Mouse (Mus musculus) midbrain, embryonic 13.5 days (tissue): ENCODE results near the gene Rad9b. TPM values are rescaled to one million over a fixed set of nuclear protein-coding genes. Genes with fewer than 3 reads are reported as not detected.

ENCODE experiments used
- ATAC-seq: fragments of 200-750 bp; cut with Nextera tagmentation; 2 replicates; pipeline ENCODE4 v1.8.0; 2017; ENCODE audit warnings: mild to moderate bottlenecking, moderate TSS enrichment, moderate library complexity
- H3K27ac ChIP-seq: fragments of 300-500 bp; sonication (generic); 2 replicates; pipeline ENCODE4 v1.5.1; 2015; ENCODE audit warnings: inconsistent platforms, mild to moderate bottlenecking, moderate library complexity
- H3K27me3 ChIP-seq: fragments of 300-500 bp; sonication (generic); 2 replicates; pipeline ENCODE4 v1.6.1; 2015; ENCODE audit warnings: mild to moderate bottlenecking, inconsistent platforms
- H3K36me3 ChIP-seq: fragments of 300-500 bp; sonication (generic); 2 replicates; pipeline ENCODE4 v1.6.1; 2015; ENCODE audit warnings: mild to moderate bottlenecking, inconsistent platforms
- H3K4me1 ChIP-seq: fragments of 300-500 bp; sonication (generic); replicated peaks from 2 replicates; pipeline ENCODE4 v1.6.1; 2015; ENCODE audit warnings: inconsistent platforms
- H3K4me2 ChIP-seq: fragments of 300-500 bp; sonication (generic); replicated peaks from 2 replicates; pipeline ENCODE4 v1.6.1; 2015; ENCODE audit warnings: moderate library complexity, mild to moderate bottlenecking, inconsistent platforms
- H3K4me3 ChIP-seq: fragments of 300-500 bp; sonication (generic); replicated peaks from 2 replicates; pipeline ENCODE4 v1.5.1; 2015; ENCODE audit warnings: mild to moderate bottlenecking, inconsistent platforms
- H3K9ac ChIP-seq: fragments of 300-500 bp; sonication (generic); replicated peaks from 2 replicates; pipeline ENCODE4 v1.6.1; 2015; ENCODE audit warnings: mild to moderate bottlenecking, inconsistent platforms
- H3K9me3 ChIP-seq: fragments of 300-500 bp; sonication (generic); 2 replicates; pipeline ENCODE4 v1.6.1; 2016; ENCODE audit warnings: mild to moderate bottlenecking, inconsistent platforms
- WGBS: fragments of 180-500 bp; shearing (Covaris S2); methylation state at CpG from one replicate; pipeline ENCODE4 v1.1.7; 2015; 5-methylcytosine and 5-hydroxymethylcytosine counted together
- polyA plus RNA-seq: library from polyadenylated mRNA; unstranded; fragments of >200 nt; fragmentation: Nextera tagmentation; extraction: Ambion mirVana; gene quantifications from 2 replicates; pipeline ENCODE4 v1.2.1, GENCODE M21; 2015

Rad9b gene
- 21.8 and 22.6 TPM in 2 replicates for polyA plus RNA-seq

- peak; percentile 96 for ATAC-seq
- Histone ChIP-seq H3K4me3 (peak within 1 kb of the TSS; percentile 91), H3K4me1 (peaks cover 19% of the 10 kb centered on the region), H3K27ac (peak within 1 kb of the TSS; percentile 79), H3K9ac (peak within 1 kb of the TSS; percentile 96), H3K27me3 (no peaks in the 10 kb centered on the region), H3K4me2 (peak within 1 kb of the TSS; percentile 88), H3K36me3 (peaks cover 8% of the 10 kb centered on the region; the same call in 1 of the 2 replicates), H3K9me3 (no peaks in the 10 kb centered on the region)
- 2% methylated on average over 51 of the region's 51 CpGs for WGBS
Observed at GRCm38 (mm10) chr5:122353807-122354491, at the start of gene Rad9b, which contains the start of gene Vps29. Gene Rad9b, minus strand, starts transcription at chr5:122354233. Gene Vps29, plus strand, starts transcription at chr5:122354369.

DNA sequence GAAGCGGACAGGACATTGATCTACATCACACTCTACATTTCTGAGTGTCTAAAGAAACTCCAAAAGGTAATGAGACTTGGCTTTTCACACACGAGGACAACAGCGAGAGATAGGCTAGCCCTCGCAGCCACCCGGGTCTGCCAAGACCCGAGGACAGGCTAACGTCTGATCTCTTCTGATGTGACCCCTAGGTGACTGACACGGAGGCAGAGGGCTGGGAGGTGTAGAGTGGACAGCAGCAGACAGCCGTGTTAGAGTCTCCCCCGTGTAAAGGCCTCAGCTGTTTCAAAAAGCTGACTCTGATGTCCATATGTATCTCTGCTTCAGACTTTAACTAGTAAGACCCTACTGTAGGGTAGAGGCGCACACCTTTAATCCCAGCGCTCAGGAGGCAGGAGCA is 49.3 kb upstream of the Rad9b start:
- H3K9me3 ChIP-seq = 0 out of 2 replicates have a peak, but pooled peaks cover 3% of the 10 kb centered on the region
- H3K4me2 ChIP-seq = no peak overlapping the region
- peaks cover 78% of the 10 kb centered on the region for H3K36me3 ChIP-seq
- H3K9ac ChIP-seq = no peak overlapping the region
- no peak overlapping the region for H3K4me3 ChIP-seq
- 0 out of 2 replicates have a peak, but pooled peaks cover 4% of the 10 kb centered on the region for H3K4me1 ChIP-seq
- H3K27ac ChIP-seq = no peak overlapping the region
- no peak for ATAC-seq
- no peaks in the 10 kb centered on the region for H3K27me3 ChIP-seq
- WGBS = 92% methylated on average over 12 of the region's 12 CpGs

DNA sequence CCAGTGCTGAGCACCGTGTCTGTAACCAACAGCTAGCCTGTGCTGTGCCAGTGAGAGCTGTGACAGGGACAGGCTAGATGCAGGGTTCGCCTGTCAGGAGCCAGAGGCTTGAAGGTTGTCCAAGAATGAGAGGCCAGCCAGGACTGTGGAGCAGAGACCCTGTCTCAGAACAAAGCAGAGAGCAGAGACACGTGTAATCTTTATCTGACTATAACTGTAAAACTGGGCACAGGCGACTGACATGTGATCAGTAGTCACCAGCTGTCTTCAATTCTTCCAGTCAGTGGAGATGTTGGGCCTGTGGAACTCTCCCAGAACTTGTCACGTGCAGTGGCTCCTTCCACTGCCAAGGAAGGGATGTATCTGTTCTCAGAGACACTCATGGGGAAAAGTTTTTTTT is 48.7 kb upstream of the Rad9b start:
- no peak overlapping the region for H3K4me3 ChIP-seq

GRCm38 (mm10) chr5:122402160-122402559 is 48.1 kb upstream of the Rad9b start:
- Histone ChIP-seq H3K4me2 (no peak overlapping the region), H3K27me3 (no peaks in the 10 kb centered on the region), H3K9ac (no peak overlapping the region), H3K4me1 (0 out of 2 replicates have a peak, but pooled peaks cover 4% of the 10 kb centered on the region), H3K36me3 (peaks cover 87% of the 10 kb centered on the region), H3K9me3 (0 out of 2 replicates have a peak, but pooled peaks cover 3% of the 10 kb centered on the region), H3K4me3 (no peak overlapping the region), H3K27ac (no peak overlapping the region)
- 84% methylated on average over 13 of the region's 13 CpGs for WGBS
- no peak for ATAC-seq

More for the DNA sequence above, 48.7 kb upstream of the Rad9b start:
- Histone ChIP-seq H3K9ac (no peak overlapping the region), H3K27me3 (no peaks in the 10 kb centered on the region), H3K4me2 (no peak overlapping the region), H3K4me1 (0 out of 2 replicates have a peak, but pooled peaks cover 4% of the 10 kb centered on the region), H3K36me3 (peaks cover 83% of the 10 kb centered on the region), H3K27ac (no peak overlapping the region), H3K9me3 (0 out of 2 replicates have a peak, but pooled peaks cover 3% of the 10 kb centered on the region)
- 92% methylated on average over 5 of the region's 5 CpGs for WGBS
- ATAC-seq = no peak

GRCm38 (mm10) chr5:122401303-122401640 is 47.2 kb upstream of the Rad9b start:
- ATAC-seq = 0 out of 2 replicates have a peak, but pooled peaks have one; percentile 14
- Histone ChIP-seq H3K9me3 (no peaks in the 10 kb centered on the region), H3K4me3 (no peak overlapping the region), H3K4me2 (no peak overlapping the region), H3K9ac (no peak overlapping the region), H3K4me1 (0 out of 2 replicates have a peak, but pooled peaks cover 4% of the 10 kb centered on the region), H3K27ac (no peak overlapping the region), H3K27me3 (no peaks in the 10 kb centered on the region), H3K36me3 (peaks cover 86% of the 10 kb centered on the region)
- WGBS = 14% methylated on average over 8 of the region's 8 CpGs

GRCm38 (mm10) chr5:122400628-122401302 is 46.7 kb upstream of the Rad9b start:
- H3K9me3 ChIP-seq = no peaks in the 10 kb centered on the region
- H3K4me2 ChIP-seq = no peak overlapping the region
- no peak overlapping the region for H3K27ac ChIP-seq
- no peaks in the 10 kb centered on the region for H3K27me3 ChIP-seq
- 0 out of 2 replicates have a peak, but pooled peaks cover 4% of the 10 kb centered on the region for H3K4me1 ChIP-seq
- no peak overlapping the region for H3K9ac ChIP-seq
- no peak overlapping the region for H3K4me3 ChIP-seq
- H3K36me3 ChIP-seq = peaks cover 81% of the 10 kb centered on the region
- 86% methylated on average over 18 of the region's 18 CpGs for WGBS
- ATAC-seq = no peak

- no peaks in the 10 kb centered on the region for H3K27me3 ChIP-seq
- no peak for ATAC-seq
- no peak overlapping the region for H3K27ac ChIP-seq
- no peak overlapping the region for H3K9ac ChIP-seq
- H3K36me3 ChIP-seq = peaks cover 72% of the 10 kb centered on the region
- H3K4me2 ChIP-seq = no peak overlapping the region
- no peak overlapping the region for H3K4me3 ChIP-seq
- no peaks in the 10 kb centered on the region for H3K9me3 ChIP-seq
- 0 out of 2 replicates have a peak, but pooled peaks cover 4% of the 10 kb centered on the region for H3K4me1 ChIP-seq
- WGBS = 95% methylated on average over 8 of the region's 8 CpGs
Observed at GRCm38 (mm10) chr5:122399871-122400270, 45.8 kb upstream of the Rad9b start.

- Histone ChIP-seq H3K4me3 (no peak overlapping the region), H3K27ac (no peak overlapping the region), H3K9ac (no peak overlapping the region), H3K4me2 (no peak overlapping the region), H3K4me1 (peaks cover 16% of the 10 kb centered on the region), H3K9me3 (no peaks in the 10 kb centered on the region), H3K36me3 (peaks cover 52% of the 10 kb centered on the region), H3K27me3 (no peaks in the 10 kb centered on the region)
- ATAC-seq = no peak
- 94% methylated on average over 8 of the region's 8 CpGs for WGBS
Observed at GRCm38 (mm10) chr5:122397495-122397894, 43.5 kb upstream of the Rad9b start.

GRCm38 (mm10) chr5:122396791-122397190 is 42.8 kb upstream of the Rad9b start:
- Histone ChIP-seq H3K9ac (no peak overlapping the region), H3K4me3 (no peak overlapping the region), H3K9me3 (no peaks in the 10 kb centered on the region), H3K4me2 (no peak overlapping the region), H3K27me3 (no peaks in the 10 kb centered on the region), H3K27ac (no peak overlapping the region), H3K36me3 (peaks cover 45% of the 10 kb centered on the region), H3K4me1 (peaks cover 18% of the 10 kb centered on the region)
- ATAC-seq = no peak
- WGBS = 92% methylated on average over 10 of the region's 10 CpGs

DNA sequence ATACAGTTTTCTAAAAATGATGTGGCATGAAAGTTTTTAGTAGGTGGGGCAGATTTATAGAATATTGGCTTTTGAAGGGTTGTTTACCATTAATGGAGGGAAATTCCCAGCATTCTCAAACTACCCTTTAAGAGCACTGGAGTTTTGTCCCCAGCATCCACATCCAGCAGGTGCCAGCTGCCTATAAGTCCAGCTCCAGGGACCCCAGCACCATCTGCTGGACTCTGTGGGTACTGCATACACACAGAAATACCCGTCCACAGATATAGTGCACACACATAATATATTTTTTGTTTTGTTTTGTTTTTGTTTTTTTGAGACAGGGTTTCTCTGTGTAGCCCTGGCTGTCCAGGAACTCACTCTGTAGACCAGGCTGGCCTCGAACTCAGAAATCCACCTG is 39.9 kb upstream of the Rad9b start:
- H3K9me3 ChIP-seq = no peaks in the 10 kb centered on the region
- H3K9ac ChIP-seq = no peak overlapping the region
- peaks cover 24% of the 10 kb centered on the region for H3K36me3 ChIP-seq
- H3K4me1 ChIP-seq = peaks cover 14% of the 10 kb centered on the region
- ATAC-seq = no peak
- no peak overlapping the region for H3K27ac ChIP-seq
- H3K4me2 ChIP-seq = no peak overlapping the region
- H3K27me3 ChIP-seq = no peaks in the 10 kb centered on the region
- no peak overlapping the region for H3K4me3 ChIP-seq
- 45% methylated on average over 2 of the region's 2 CpGs for WGBS

DNA sequence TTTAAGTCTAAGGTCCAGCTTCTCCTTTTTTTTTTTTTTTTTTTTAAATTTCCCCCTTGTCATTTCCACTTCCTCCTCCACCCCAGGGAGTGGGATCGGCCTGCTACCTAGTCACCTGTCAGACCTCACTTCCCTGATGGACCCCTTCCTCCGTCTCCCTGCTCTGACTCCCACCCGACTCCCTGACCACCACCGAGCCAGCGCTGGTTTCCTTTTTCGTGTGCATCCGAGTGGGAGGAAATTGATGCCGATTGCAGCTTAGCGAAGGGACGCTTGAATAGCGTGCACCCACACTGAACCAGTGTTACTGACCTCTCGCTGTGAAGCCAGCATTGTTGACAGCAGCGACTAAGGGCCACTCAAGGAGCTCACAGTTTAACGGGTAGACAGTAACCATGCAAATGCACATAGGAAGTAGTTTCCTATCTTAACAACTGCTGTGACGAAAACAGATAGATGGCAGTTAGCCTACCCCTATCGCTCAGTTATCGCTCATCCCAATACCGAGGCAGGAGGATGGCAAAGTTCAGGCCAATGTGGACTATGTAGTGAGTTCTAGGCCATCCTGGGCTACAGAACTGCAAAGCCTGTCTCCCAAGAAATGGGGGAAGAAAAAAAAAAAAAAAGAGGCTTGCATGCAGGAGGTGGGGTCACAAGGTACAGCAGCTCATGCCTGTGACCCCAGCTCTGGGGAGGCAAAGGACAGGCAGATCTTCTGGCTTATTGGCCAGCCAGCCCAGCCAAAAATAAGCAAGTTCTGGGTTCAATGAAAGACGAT is 38.4 kb upstream of the Rad9b start:
- peaks cover 14% of the 10 kb centered on the region for H3K4me1 ChIP-seq
- H3K9ac ChIP-seq = peak overlapping the region; percentile 86
- no peaks in the 10 kb centered on the region for H3K9me3 ChIP-seq
- H3K4me3 ChIP-seq = peak overlapping the region; percentile 82
- no peaks in the 10 kb centered on the region for H3K27me3 ChIP-seq
- WGBS = 17% methylated on average over 19 of the region's 19 CpGs
- H3K36me3 ChIP-seq = peaks cover 14% of the 10 kb centered on the region
- peak; percentile 53 for ATAC-seq
- H3K4me2 ChIP-seq = peak overlapping the region; percentile 70
- H3K27ac ChIP-seq = peak overlapping the region; percentile 40; the same call in 1 of the 2 replicates
